In genomic region chr6:52208868-52209684, GRCm38 (mm10) we compare ENCODE assay signal across 10 mouse cellular contexts. TPM values are rescaled to one million over a fixed set of nuclear protein-coding genes. Genes with fewer than 3 reads are reported as not detected.
A peak's percentile ranks its signal among the peaks of the same experiment; 100 is the strongest.
DNase-seq lines count a peak whose midpoint lies in the region; ATAC-seq and TF ChIP-seq lines count a peak whose summit lies in the region.
"Had no signal": no experiment of that assay in that cellular context is flagged by ENCODE, and none has a peak within 500 bp of the region (broad histone marks: within the 10 kb centered on the region; RNA-seq: fewer than 3 reads in every experiment).

No protein-coding gene starts in this region.

- H3K9ac ChIP-seq in heart, embryonic 11.5 days (ENCODE audit: low read depth, low read length), result no peak overlapping the region
- peak overlapping the region; percentile 46 for H3K9ac ChIP-seq in intestine, postnatal 0 days (ENCODE audit: low read depth, low read length)

- no peaks in the 10 kb centered on the region for H3K9me3 ChIP-seq in heart, embryonic 11.5 days (replicated peaks; ENCODE audit: control insufficient read depth, low read length)
- H3K9me3 ChIP-seq in intestine, postnatal 0 days (ENCODE audit: control insufficient read depth), result no peaks in the 10 kb centered on the region

- H3K27ac ChIP-seq in heart, embryonic 11.5 days (ENCODE audit: low read depth, low read length), result no peak overlapping the region
- H3K27ac ChIP-seq in intestine, postnatal 0 days (ENCODE audit: low read depth, low read length), result no peak overlapping the region

- WGBS in heart, embryonic 11.5 days (ENCODE audit: insufficient replicate concordance), result 4% methylated on average over 18 of the region's 18 CpGs
- WGBS in intestine, postnatal 0 days, result 34% methylated on average over 15 of the region's 18 CpGs

- H3K79me2 ChIP-seq in myocyte (ENCODE audit: control insufficient read depth, insufficient read depth), result peaks cover 39% of the 10 kb centered on the region

- ATAC-seq in heart, embryonic 11.5 days (replicated peaks; ENCODE audit: insufficient number of reproducible peaks, low FRiP score, low TSS enrichment), result no peak
- no peak for ATAC-seq in intestine, postnatal 0 days

- H3K4me1 ChIP-seq in heart, embryonic 11.5 days (ENCODE audit: control insufficient read depth, insufficient read depth, low read length), result peaks cover 14% of the 10 kb centered on the region
- H3K4me1 ChIP-seq in intestine, postnatal 0 days (replicated peaks; ENCODE audit: control insufficient read depth, insufficient read depth, low read length), result no peaks in the 10 kb centered on the region

- no peak overlapping the region for H3ac ChIP-seq in myocyte (ENCODE audit: control insufficient read depth, insufficient read length)

- H3K27me3 ChIP-seq in heart, embryonic 11.5 days (ENCODE audit: control insufficient read depth, insufficient read depth, low read length), result peaks cover 99% of the 10 kb centered on the region
- peaks cover 90% of the 10 kb centered on the region for H3K27me3 ChIP-seq in intestine, postnatal 0 days (replicated peaks; ENCODE audit: control insufficient read depth, insufficient read depth, low read length)
- H3K27me3 ChIP-seq in myocyte (ENCODE audit: control insufficient read depth, insufficient read depth, insufficient read length), result no peaks in the 10 kb centered on the region

- no peaks in the 10 kb centered on the region for H3K36me3 ChIP-seq in heart, embryonic 11.5 days (ENCODE audit: control insufficient read depth, insufficient read depth, low read length)
- H3K36me3 ChIP-seq in intestine, postnatal 0 days (ENCODE audit: control insufficient read depth, insufficient read depth), result no peaks in the 10 kb centered on the region
- peaks cover 9% of the 10 kb centered on the region for H3K36me3 ChIP-seq in myocyte (ENCODE audit: control insufficient read depth, insufficient read depth)

- no peak for TF ChIP-seq CTCF in intestine, postnatal 0 days (IDR thresholded peaks at IDR 0.05; ENCODE audit: low read depth)

- peak overlapping the region; percentile 45 for H3K4me2 ChIP-seq in heart, embryonic 11.5 days
- peak overlapping the region; percentile 66 for H3K4me2 ChIP-seq in intestine, postnatal 0 days (replicated peaks; ENCODE audit: low read depth)
- peak overlapping the region; percentile 64 for H3K4me2 ChIP-seq in myocyte (ENCODE audit: low read depth)

- H3K4me3 ChIP-seq in heart, embryonic 11.5 days (ENCODE audit: low read depth, low read length), result peak overlapping the region; percentile 18; the same call in 1 of the 2 replicates
- H3K4me3 ChIP-seq in intestine, postnatal 0 days (ENCODE audit: low read depth, low read length), result peak overlapping the region; percentile 37
- H3K4me3 ChIP-seq in myocyte, result peak overlapping the region; percentile 67

- intact Hi-C loops in heart, postnatal 10 days (cut with DNase I), result no loop called here

- TF ChIP-seq POLR2A in myocyte (IDR thresholded peaks at IDR 0.05; ENCODE audit: insufficient read length, low read depth), result no peak

- no peak for DNase-seq in heart, postnatal 10 days
- peak; percentile 33 for DNase-seq in ZHBTc4 (ENCODE audit: low read depth, low spot score)
- DNase-seq in adipocyte (ENCODE audit: low spot score), result no peak
- DNase-seq in gastrocnemius, postnatal 25 days, result no peak
- DNase-seq in layer of hippocampus, postnatal 14 days (ENCODE audit: low spot score in 2 of 2), result no peak

TF ChIP-seq in myocyte, 11 proteins besides CTCF, POLR2A, EP300 and RAD21:
- TF ChIP-seq SRF (IDR thresholded peaks at IDR 0.05; ENCODE audit: control insufficient read depth, insufficient read length, low read depth), result no peak
- no peak for TF ChIP-seq REST (IDR thresholded peaks at IDR 0.05; ENCODE audit: insufficient read depth, insufficient read length)
- TF ChIP-seq CEBPB (IDR thresholded peaks at IDR 0.05; ENCODE audit: insufficient read depth, poor library complexity, severe bottlenecking), result no peak
- no peak for TF ChIP-seq MYOG (IDR thresholded peaks at IDR 0.05; ENCODE audit: control insufficient read depth in 1 of 3, insufficient read depth in 1 of 3, insufficient read length in 2 of 3, low read depth in 2 of 3)
- no peak for TF ChIP-seq TCF12 (IDR thresholded peaks at IDR 0.05; ENCODE audit: insufficient read depth, poor library complexity, severe bottlenecking)
- TF ChIP-seq USF1 (IDR thresholded peaks at IDR 0.05; ENCODE audit: low read depth), result no peak
- TF ChIP-seq POLR2AphosphoS2 (IDR thresholded peaks at IDR 0.05; ENCODE audit: insufficient read length, low read depth), result no peak
- TF ChIP-seq MAX (IDR thresholded peaks at IDR 0.05; ENCODE audit: low read depth), result no peak
- TF ChIP-seq E2F4 (IDR thresholded peaks at IDR 0.05; ENCODE audit: insufficient read depth), result no peak
- no peak for TF ChIP-seq MYOD1 (IDR thresholded peaks at IDR 0.05; ENCODE audit: control insufficient read depth in 1 of 3, insufficient read length in 2 of 3, low read depth in 2 of 3)
- TF ChIP-seq TCF3 (IDR thresholded peaks at IDR 0.05; ENCODE audit: insufficient read length, low read depth), result no peak

RNA-seq across cellular contexts. Expression of gene Hoxa6, which starts 0.6 kb away (rescaled TPM):
- polyA plus RNA-seq in heart, embryonic 11.5 days (2014; fragmentation: Nextera tagmentation; extraction: Ambion mirVana), result not detected in 2 replicates
- not detected for total RNA-seq in heart, postnatal 10 days (2021)
- polyA plus RNA-seq in intestine, postnatal 0 days (2015; fragmentation: Nextera tagmentation; extraction: Ambion mirVana), result 0.76 and 0.81 TPM in 2 replicates
- 0.88 TPM for polyA plus RNA-seq in myocyte (2012; fragmentation: generic; extraction: Trizol)
- 1 to 10 TPM; 1.8 to 2.8 TPM for total RNA-seq in gastrocnemius, postnatal 25 days (2021)
- total RNA-seq in layer of hippocampus, postnatal 14 days (2021), result not detected
- total RNA-seq: neutrophil, adult 5-6 weeks had no signal

RNA-seq across cellular contexts. Expression of gene Hoxa3, which starts 4.1 kb away (rescaled TPM):
- 1.5 and 2.2 TPM in 2 replicates for polyA plus RNA-seq in heart, embryonic 11.5 days (2014; fragmentation: Nextera tagmentation; extraction: Ambion mirVana)
- 1 to 10 TPM; 1.5 TPM for total RNA-seq in heart, postnatal 10 days (2021)
- 3.4 and 3.6 TPM in 2 replicates for polyA plus RNA-seq in intestine, postnatal 0 days (2015; fragmentation: Nextera tagmentation; extraction: Ambion mirVana)
- 1.0 TPM for polyA plus RNA-seq in myocyte (2012; fragmentation: generic; extraction: Trizol)
- total RNA-seq in gastrocnemius, postnatal 25 days (2021), result 1 to 10 TPM; 2.4 to 3.3 TPM
- not detected for total RNA-seq in layer of hippocampus, postnatal 14 days (2021)
- total RNA-seq: neutrophil, adult 5-6 weeks had no signal

RNA-seq across cellular contexts. Expression of gene Gm28308, which starts 4.1 kb away (rescaled TPM):
- polyA plus RNA-seq in heart, embryonic 11.5 days (2014; fragmentation: Nextera tagmentation; extraction: Ambion mirVana), result not detected in 2 replicates
- total RNA-seq in heart, postnatal 10 days (2021), result not detected
- polyA plus RNA-seq in intestine, postnatal 0 days (2015; fragmentation: Nextera tagmentation; extraction: Ambion mirVana), result not detected in 2 replicates
- 0.52 TPM for polyA plus RNA-seq in myocyte (2012; fragmentation: generic; extraction: Trizol)
- total RNA-seq in gastrocnemius, postnatal 25 days (2021), result under 1 TPM in 1 of 2 experiments, not detected in 1; 0.46 TPM
- total RNA-seq in layer of hippocampus, postnatal 14 days (2021), result not detected
- total RNA-seq: CH12.LX; neutrophil, adult 5-6 weeks had no signal

RNA-seq across cellular contexts. Expression of gene Hoxa5, which starts 4.7 kb away (rescaled TPM):
- 2.4 and 2.6 TPM in 2 replicates for polyA plus RNA-seq in heart, embryonic 11.5 days (2014; fragmentation: Nextera tagmentation; extraction: Ambion mirVana)
- 1 to 10 TPM; 1.2 to 1.6 TPM for total RNA-seq in heart, postnatal 10 days (2021)
- polyA plus RNA-seq in intestine, postnatal 0 days (2015; fragmentation: Nextera tagmentation; extraction: Ambion mirVana), result 14.8 and 15.3 TPM in 2 replicates
- polyA plus RNA-seq in myocyte (2012; fragmentation: generic; extraction: Trizol), result 1.6 TPM
- total RNA-seq in gastrocnemius, postnatal 25 days (2021), result 1 to 10 TPM; 1.9 to 3.5 TPM
- total RNA-seq in layer of hippocampus, postnatal 14 days (2021), result not detected
- total RNA-seq: neutrophil, adult 5-6 weeks had no signal

RNA-seq across cellular contexts. Expression of gene Hoxa7, which starts 12.6 kb away (rescaled TPM):
- 0.49 TPM in 2 replicates for polyA plus RNA-seq in heart, embryonic 11.5 days (2014; fragmentation: Nextera tagmentation; extraction: Ambion mirVana)
- under 1 TPM; 0.40 to 0.41 TPM for total RNA-seq in heart, postnatal 10 days (2021)
- 5.6 and 6.2 TPM in 2 replicates for polyA plus RNA-seq in intestine, postnatal 0 days (2015; fragmentation: Nextera tagmentation; extraction: Ambion mirVana)
- 11.9 TPM for polyA plus RNA-seq in myocyte (2012; fragmentation: generic; extraction: Trizol)
- 1 to 10 TPM; 4.7 to 5.5 TPM for total RNA-seq in gastrocnemius, postnatal 25 days (2021)
- total RNA-seq in layer of hippocampus, postnatal 14 days (2021), result under 1 TPM; 0.16 to 0.45 TPM
- total RNA-seq: neutrophil, adult 5-6 weeks had no signal
